Mouse (Mus musculus): Measurements from ENCODE around the gene Spns1.
"Not testable (repeated sequence)": the region's sequence is repeated elsewhere in the genome, so short reads cannot be mapped to it uniquely, and the experiment has no call there.

Spns1 gene

GRCm38 (mm10) chr7:126377278-126378158 is at the start of gene Spns1:
Spns1 (minus strand) TSS chr7:126377450.
- CTCF ChIA-PET: interaction anchor here (1.4 kb wide), 1 partner anchor 53 kb away, joined by 6 read pairs; no protein-coding TSS in a partner anchor

GRCm38 (mm10) chr7:126424161-126424560 is 46.9 kb upstream of the Spns1 start:
- CTCF ChIA-PET: interaction anchor here (0.5 kb wide), 1 partner anchor 358 kb away, joined by 3 read pairs; no protein-coding TSS in a partner anchor

GRCm38 (mm10) chr7:126421756-126422155 is 44.5 kb upstream of the Spns1 start:
- CTCF ChIA-PET: interaction anchor here (0.6 to 1.2 kb wide), 2 partner anchors 24 to 25 kb away, joined by 4 to 13 read pairs; no protein-coding TSS in a partner anchor

GRCm38 (mm10) chr7:126418496-126418895 is 41.2 kb upstream of the Spns1 start:
- CTCF ChIA-PET: interaction anchor here (0.5 to 1.0 kb wide), 2 partner anchors 13 to 1625 kb away, joined by 3 to 8 read pairs; no protein-coding TSS in a partner anchor

GRCm38 (mm10) chr7:126417606-126418005 is 40.4 kb upstream of the Spns1 start:
- CTCF ChIA-PET: no interaction called here

GRCm38 (mm10) chr7:126417045-126417444 is 39.8 kb upstream of the Spns1 start:
- CTCF ChIA-PET: interaction anchor here (0.6 kb wide), 1 partner anchor 59 kb away, joined by 4 read pairs; no protein-coding TSS in a partner anchor

GRCm38 (mm10) chr7:126416615-126417014 is 39.4 kb upstream of the Spns1 start:
- CTCF ChIA-PET: interaction anchor here (0.6 kb wide), 1 partner anchor 60 kb away, joined by 4 read pairs; no protein-coding TSS in a partner anchor

- CTCF ChIA-PET: interaction anchor here (1.5 kb wide), 1 partner anchor 22 kb away, joined by 3 read pairs; no protein-coding TSS in a partner anchor
Measured at GRCm38 (mm10) chr7:126414725-126415124, 37.5 kb upstream of the Spns1 start, which contains the start of gene Cd19. Cd19 (minus strand) TSS chr7:126414889.

- CTCF ChIA-PET: no interaction called here
Measured at GRCm38 (mm10) chr7:126411061-126411460, 33.8 kb upstream of the Spns1 start.

GRCm38 (mm10) chr7:126408686-126409085 is 31.4 kb upstream of the Spns1 start:
- CTCF ChIA-PET: no interaction called here

GRCm38 (mm10) chr7:126402518-126402917 is 25.3 kb upstream of the Spns1 start:
- CTCF ChIA-PET: not testable (repeated sequence)

GRCm38 (mm10) chr7:126399548-126399947 is 22.3 kb upstream of the Spns1 start:
- CTCF ChIA-PET: interaction anchor here (0.9 to 1.4 kb wide), 3 partner anchors 36 to 83 kb away, joined by 3 to 4 read pairs (median 3); no protein-coding TSS in a partner anchor

- CTCF ChIA-PET: interaction anchor here (0.7 to 1.4 kb wide), 2 partner anchors 24 to 85 kb away, joined by 4 read pairs; no protein-coding TSS in a partner anchor
Measured at GRCm38 (mm10) chr7:126397822-126398221, 20.6 kb upstream of the Spns1 start.

- CTCF ChIA-PET: no interaction called here
Measured at GRCm38 (mm10) chr7:126397221-126397620, 20.0 kb upstream of the Spns1 start.

- CTCF ChIA-PET: no interaction called here
Measured at GRCm38 (mm10) chr7:126396298-126397119, 19.3 kb upstream of the Spns1 start, which contains the start of gene Nfatc2ip. Nfatc2ip (minus strand) TSS chr7:126396737.

GRCm38 (mm10) chr7:126392086-126392884 is 15.0 kb upstream of the Spns1 start:
- CTCF ChIA-PET: interaction anchor here (0.6 kb wide), 1 partner anchor 59 kb away, joined by 3 read pairs; no protein-coding TSS in a partner anchor

GRCm38 (mm10) chr7:126388185-126388584 is 10.9 kb upstream of the Spns1 start:
- CTCF ChIA-PET: interaction anchor here (0.7 kb wide), 1 partner anchor 139 kb away, joined by 12 read pairs; no protein-coding TSS in a partner anchor

GRCm38 (mm10) chr7:126383565-126383964 is 6.3 kb upstream of the Spns1 start:
- CTCF ChIA-PET: interaction anchor here (0.6 kb wide), 1 partner anchor 597 kb away, joined by 8 read pairs; no protein-coding TSS in a partner anchor

- CTCF ChIA-PET: interaction anchor here (1.4 kb wide), 1 partner anchor 53 kb away, joined by 6 read pairs; no protein-coding TSS in a partner anchor
Measured at GRCm38 (mm10) chr7:126376903-126377277, 360 bp downstream of the Spns1 start.

- CTCF ChIA-PET: interaction anchor here (0.5 kb wide), 1 partner anchor 10 kb away, joined by 4 read pairs; no protein-coding TSS in a partner anchor
Measured at GRCm38 (mm10) chr7:126375012-126375411, 2.2 kb downstream of the Spns1 start.

Data from spleen, embryonic (tissue).